Mouse (Mus musculus) spleen, postnatal 14 days (tissue): ENCODE data around the gene Mogs.

ENCODE experiments used
- DNase-seq, 2 experiments: peaks; one replicate each; pipeline ENCODE4 v3.0.0; 2021 to 2022; ENCODE audit warnings: low spot score in 2 of 2

Mogs gene

DNA sequence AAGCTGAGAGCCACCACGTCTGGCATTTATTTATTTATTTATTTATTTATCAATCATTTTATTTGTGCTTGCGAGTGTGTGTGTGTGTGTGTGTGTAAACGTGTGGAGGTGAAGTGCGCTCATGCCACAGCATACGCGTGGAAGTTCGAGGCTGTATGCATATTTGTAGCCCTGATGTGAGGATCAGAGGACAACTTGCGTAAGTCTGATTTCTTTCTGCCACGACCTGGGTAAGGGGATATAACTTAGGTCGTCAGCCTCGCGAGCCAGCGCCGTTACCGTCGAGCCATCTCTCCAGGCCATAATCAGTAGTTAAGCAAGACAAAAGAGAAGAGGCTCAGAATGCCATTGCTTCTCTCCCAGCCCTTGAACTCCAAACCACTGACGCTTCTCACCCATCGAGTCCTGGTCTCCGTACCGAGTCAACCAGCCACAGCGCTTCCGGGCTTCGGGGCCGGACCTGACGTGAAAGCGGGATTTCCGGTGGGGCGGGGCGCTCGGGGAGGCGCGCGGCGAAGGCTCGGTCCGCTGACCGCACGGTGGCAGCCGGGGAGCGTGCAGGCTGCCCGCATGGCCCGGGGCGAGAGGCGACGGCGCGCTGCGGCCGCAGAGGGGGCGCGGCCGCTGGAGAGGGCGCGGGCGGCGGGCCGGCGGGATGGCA, at the start of gene Mogs:
Gene Mogs (plus strand): TSS at position 486 of the 661 bp plus-strand sequence.
- peak; percentile 91 to 93 for DNase-seq

DNA sequence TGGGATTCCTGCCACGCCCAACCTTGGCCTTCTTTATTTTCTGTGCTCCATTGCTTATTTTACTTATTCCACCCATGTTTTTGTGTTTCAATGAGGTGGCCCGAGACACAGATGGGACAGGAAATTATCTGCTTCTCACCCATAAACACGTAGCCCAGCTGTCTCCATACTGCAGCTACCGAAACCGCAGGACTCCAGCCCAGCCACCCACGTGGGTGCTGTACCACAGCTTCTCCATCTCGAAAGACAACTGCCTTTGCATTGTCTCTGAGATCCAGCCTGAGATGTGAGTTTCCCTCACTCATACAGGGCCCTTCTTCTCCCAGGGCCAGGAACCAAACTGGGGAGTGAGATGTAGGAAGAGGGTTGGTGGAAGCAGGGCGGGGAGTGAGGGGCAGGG, 49.3 kb upstream of the Mogs start:
- no peak for DNase-seq

DNA sequence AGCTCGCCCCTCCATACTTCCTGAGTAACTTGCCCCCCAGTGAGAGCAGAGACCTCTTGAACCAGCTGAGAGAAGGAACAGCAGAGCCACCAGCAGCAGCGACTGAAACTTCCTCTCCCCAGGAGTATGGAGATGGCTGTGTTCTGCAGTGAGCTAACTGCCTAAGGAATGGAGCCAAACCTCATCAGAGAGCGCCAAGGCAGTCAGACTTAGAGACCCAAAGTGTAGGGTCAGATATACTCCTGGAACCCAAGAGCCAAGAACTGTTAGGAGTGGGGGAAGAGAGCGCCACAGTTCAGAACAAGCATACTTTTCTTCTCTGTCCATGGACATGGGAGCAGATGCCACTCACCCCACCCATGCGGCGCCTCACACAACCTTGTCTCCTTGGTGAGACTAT, 48.9 kb upstream of the Mogs start:
- no peak for DNase-seq

DNA sequence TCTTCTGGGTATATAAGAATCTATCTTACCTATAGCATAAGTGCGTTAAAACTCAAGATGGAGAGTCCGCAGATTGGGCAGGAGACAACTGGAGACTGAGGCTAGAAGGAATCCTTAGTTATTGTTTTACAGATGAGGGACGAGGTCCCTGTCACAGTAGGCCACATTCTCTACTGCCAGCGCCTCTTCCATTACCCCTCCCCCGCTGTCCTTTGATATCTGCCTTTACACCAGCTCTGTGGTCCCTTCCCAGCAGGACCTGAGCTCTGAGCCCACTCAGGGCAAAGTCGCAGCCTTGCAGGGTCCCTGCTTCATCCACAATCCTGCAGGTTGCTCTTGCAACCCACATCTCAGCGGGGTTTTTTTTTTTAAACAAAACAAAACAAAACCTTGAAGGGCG, 47.1 kb upstream of the Mogs start:
- DNase-seq = no peak

DNA sequence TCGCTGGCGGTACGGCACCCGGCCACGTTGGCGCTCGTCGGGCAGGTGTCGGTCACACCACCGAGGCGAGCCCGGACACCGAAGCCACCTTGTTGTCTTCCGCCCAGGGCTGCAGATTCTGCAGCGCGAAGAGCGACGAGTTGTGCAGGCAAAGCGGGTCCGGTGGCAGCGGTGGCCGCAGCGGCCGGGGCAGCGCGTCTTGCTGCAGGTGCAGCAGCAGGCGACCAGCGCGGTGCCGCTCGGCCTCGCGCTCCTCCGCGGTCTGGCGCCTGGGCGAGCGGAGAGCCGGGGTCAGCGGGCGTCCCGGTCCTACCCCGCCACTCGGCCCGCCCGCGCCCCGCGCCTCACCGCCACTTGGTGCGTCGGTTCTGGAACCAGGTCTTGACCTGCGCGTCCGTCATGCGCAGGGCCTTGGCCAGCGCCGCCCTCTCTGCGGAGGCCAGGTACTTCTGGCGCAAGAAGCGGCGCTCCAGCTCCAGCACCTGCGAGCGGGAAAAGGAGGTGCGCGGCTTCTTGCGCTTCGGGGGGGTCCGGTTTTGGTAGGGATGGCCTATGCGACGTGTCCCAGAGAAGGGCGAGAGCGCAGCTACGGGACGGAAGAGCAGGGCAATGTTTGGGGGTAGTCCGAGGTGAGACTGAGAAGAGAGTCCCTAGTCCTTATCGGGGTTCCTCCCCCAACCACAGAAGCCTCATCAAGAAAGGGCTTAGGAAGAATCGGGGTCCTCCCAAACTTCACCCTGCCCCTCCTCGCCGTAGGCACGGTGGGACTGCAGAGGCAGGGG, 46.4 kb upstream of the Mogs start:
- DNase-seq = no peak

DNA sequence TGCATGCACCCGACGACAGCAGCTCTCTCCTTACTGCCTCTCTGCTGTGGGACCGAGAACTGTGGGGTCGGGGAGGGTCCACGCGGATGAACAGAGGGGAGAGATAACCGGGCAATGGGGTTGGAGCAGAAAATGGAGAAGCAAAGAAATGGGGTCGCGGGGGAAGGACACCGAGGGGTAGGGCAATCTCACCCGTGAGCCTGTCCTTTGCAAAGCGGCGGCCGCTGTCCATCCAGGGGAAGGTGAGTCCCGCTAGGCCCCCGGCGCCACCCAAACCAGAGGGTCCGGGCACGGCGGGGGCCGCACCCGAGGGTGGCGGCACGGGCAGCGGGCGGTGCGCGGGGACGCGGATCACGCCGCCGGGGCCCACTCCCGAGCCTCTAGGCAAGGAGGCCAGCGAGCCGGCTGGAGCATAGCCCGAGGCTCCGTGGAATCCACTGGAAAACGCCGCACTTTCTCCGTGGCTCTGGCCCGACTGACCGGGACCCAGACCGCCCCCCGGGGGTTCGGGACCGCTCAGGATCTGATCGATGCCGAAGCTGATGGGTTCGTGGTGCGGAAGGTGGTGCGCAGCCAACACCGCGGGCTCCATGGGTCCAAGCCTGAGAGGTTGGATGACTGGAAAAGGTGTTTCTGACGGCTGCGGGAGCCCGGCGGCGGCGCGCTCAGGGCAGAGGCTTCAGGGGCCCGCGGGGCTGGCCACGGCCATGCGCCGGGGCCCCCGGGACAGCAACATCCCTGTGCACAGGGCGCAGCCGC, 45.6 kb upstream of the Mogs start:
- DNase-seq = no peak

DNA sequence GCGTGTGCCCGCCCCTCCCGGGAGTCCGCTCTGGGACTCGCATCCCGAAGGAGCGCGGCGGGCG, 45.2 kb upstream of the Mogs start, which contains the start of gene Tlx2:
Gene Tlx2 (minus strand): TSS at position 47 of the 64 bp plus-strand sequence.
- no peak for DNase-seq

DNA sequence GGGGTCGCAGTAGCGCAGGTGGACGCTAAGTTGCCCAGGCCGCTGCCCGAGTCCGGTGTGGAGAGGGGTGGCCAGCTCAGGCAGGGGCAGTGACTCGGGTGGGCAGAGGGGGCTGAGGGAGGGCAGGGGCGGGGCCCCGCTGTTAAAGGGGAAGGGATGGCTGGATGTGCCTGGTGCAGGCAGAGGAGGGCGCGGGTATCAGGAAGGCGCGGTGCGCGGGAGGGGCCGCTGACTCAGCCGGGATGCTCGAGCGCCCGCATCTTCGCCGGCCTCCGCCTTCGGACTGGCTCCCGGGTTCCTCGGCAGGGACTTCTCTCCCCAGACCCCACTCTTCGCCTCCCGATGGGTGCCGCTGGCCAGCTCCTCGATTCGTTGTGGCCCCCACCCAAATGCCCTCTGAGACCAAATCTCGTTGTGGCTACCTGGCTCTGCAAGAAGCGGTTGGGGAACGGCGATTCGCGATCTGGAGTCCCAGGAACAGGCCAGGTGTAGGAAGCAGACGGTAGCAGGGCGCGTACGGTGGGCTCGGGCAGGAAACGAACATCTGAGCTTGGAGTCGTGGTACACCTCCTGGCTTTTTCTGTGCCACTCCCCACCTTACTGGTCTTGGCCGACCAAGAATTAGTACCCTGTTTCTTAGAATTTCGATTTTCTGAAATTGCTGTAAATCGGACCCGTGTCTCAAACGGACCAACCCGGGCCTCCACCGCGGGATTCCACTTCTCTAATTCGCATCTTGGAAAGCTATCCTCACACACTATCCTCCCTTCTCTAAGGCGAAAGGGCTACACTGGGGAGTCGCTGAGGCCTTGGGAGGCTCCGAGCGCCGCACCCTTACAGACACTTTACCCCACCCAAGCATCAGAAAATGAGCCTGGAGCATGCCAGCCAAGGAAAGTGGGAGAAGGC, 44.7 kb upstream of the Mogs start:
- no peak for DNase-seq

DNA sequence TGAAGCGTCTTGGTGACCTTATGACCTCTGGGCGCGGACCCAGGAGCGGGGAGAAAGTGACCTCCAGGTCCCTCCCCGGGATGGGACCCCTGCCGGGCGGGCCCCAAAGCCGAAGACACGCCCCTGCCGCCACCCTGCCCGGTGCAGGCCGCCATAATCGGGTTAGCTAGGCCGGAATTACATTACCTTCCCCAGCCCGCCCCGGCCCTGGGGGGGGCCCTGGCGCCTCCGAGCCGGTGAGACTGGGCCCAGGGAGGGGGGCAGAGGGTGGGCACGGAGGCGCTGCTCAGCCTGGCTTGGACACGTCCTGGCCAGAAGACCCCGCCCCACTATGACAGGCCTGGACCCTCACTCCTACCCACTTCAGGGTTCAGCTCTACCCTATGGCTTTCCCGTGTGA, 44.1 kb upstream of the Mogs start:
- no peak for DNase-seq

DNA sequence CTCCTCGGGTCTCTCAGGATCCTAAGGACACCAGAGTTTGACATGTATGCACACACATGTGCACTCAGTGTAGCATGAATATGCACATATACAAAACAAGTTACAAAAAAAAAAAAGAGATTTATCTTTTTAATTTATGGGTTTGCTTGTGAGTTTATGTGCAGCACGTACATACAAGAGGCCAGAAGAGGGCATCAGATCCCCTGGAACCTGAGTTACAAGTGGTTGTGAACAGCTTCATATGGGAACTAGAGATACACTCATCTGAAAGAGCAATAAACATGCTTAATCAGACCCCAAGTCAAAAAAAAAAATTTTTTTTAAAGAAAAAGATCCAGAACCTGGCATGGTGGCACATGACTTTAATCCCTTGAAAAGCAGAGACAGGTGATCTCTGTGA, 40.3 kb upstream of the Mogs start:
- DNase-seq = no peak

DNA sequence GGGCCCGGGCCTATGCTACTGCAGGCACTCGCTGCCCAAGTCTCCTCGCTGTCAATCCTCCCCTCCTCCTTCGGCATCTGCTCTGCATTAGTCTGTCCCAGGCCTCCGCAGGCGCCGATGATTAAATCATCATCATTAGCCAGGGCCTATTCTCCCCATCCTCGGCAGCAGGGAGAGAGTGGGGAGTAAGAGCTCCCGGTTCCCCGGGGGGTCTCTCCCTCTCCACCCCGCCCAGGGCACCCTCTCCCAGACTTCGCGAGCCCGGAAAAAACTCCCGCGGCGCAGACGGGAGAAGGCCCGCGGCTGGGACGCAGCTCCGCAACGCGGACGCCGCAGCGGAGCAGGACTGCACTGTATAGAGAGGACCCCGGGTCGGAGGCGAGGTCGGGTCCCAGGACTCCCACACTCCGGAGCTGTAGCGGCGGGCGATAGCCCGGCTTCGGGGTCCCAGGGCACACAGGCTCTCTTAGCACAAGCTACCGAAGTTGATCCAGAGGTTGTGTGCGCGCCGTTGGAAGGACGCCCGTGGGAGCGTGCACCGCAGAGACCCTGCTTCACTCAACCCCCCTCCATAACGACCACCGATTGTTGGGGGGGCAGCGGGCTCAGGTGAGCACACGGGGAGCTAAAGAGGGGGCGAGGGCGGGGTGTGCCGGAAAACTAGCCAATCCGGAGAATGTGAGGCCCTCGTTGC, 37.5 kb upstream of the Mogs start, which contains the start of gene Pcgf1:
Gene Pcgf1 (plus strand): TSS at position 240 of the 694 bp plus-strand sequence.
- no peak for DNase-seq

DNA sequence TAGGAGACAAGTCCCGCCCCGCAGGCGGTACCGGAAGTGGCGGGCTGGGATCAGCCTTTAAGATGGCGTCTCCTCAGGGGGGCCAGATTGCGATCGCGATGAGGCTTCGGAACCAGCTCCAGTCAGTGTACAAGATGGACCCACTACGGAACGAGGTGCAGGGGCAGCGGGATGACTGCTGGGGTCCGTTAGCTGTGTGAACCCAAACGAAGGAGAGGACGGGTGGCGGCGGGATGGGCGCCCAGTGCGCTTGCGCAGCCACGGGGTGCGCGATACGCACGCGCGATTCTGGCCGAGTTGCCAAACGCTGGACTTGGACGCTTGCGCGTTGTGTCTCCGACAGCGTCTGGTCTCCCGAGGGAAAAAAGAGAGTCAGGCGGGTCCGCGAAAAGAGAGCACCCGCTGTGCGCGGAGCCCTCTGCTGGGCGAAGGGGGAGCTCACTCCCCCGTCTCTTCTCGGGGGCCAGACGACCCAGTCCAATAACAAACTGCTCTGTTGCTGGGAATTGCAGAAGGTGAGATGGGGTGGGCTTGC, 36.9 kb upstream of the Mogs start:
- peak; percentile 99 to 100 for DNase-seq

DNA sequence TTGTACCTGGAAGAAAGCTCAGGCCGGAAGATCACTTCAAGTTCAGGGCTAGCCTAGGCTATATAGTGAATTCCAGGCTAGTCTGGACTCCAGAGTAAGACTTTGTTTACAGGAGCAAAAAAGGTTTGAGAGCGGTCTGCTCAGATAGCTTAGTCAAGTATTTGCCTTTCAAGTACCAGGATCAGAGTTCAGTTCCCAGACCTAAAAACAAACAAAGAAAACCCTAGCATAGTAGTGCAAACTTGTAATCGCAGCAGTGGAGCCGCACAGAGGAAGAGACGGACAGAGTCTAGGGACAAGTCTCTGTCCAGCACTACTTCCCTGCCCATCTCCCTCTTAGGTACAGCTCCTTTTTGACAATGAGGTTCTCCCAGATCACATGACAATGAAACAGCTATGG, 35.1 kb upstream of the Mogs start:
- DNase-seq = no peak

DNA sequence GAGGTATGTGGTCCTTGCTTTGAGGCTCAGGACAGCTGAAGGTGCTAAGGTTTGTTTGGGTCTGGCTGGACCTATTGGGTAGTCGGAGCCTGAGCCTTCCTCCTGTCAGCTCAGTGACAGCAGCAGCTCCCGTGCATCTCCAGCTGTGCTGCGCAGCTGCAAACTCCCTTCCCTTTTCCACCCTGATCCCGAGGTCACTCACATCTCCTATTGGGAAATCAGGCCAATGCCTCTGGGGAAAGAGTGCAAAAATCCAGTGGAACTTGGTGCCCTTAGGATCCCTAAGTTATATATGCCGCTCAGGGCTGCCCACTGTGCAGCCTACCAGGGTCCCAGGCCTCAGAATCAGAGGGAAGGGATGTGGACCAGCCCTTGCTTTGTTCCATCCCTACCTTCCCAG, 31.8 kb upstream of the Mogs start:
- no peak for DNase-seq

DNA sequence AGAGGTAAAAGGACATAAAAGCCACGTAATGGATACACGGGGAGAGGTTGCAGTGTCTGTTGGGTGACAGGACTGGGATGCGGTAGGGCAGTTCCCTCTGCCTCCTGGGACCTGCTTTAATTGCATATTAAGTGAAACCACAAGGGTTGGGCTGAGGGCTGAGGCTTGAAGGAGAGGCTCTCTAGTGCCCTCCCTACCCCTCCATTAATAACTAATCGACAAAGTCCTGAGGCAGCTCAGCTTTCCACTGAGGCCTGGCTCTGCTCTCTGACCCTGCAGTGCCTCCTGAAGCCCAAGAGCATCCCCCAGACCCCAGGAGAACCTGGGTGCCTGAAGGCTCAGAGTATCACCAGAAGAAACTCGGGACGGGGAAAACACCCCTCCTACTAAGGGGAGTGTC, 30.8 kb upstream of the Mogs start:
- DNase-seq = no peak

DNA sequence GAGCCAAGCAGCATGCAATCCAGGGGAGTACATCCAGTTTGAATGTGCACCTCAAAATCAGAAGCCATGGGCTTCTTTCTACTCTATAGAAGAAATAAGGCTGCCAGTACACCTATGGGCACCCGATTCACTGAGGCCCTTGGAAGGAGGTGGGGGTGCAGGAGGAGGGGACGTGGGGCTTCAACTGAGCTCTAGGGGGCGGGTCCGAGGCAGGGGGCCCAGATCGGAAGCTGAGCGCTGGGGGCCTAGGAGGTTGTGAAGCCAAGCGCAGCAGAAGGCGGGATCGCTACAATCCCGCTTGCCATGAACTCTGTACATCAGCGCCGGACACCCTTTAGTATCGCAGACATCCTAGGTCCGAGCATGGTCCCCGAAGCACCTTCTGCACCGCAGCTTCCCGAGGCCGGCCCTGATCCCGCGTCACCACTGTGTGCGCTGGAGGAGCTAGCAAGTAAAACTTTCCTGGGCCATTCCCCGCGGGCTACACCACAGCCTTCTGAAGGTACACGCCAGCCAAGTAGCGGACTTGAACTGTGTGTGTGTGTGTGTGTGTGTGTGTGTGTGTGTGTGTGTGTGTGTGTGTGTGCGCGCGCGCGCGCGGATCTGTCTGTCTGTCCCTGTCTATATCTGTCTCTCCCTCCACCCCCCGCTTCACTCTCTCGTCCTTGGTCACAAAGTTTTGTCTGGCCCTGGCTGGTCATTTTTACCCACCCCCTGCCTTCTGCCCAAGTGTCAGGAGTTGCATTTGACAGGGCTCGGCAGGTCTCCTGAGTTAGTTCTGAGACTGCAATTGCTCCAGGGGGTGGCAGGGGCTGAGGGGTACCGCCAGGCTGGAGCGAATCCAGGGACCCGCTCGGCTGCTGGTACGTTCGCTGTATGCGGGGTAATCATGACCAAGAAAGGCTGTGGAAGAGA, 28.9 kb upstream of the Mogs start, which contains the start of gene Lbx2:
Gene Lbx2 (plus strand): TSS at position 247 of the 915 bp plus-strand sequence.
- no peak for DNase-seq

DNA sequence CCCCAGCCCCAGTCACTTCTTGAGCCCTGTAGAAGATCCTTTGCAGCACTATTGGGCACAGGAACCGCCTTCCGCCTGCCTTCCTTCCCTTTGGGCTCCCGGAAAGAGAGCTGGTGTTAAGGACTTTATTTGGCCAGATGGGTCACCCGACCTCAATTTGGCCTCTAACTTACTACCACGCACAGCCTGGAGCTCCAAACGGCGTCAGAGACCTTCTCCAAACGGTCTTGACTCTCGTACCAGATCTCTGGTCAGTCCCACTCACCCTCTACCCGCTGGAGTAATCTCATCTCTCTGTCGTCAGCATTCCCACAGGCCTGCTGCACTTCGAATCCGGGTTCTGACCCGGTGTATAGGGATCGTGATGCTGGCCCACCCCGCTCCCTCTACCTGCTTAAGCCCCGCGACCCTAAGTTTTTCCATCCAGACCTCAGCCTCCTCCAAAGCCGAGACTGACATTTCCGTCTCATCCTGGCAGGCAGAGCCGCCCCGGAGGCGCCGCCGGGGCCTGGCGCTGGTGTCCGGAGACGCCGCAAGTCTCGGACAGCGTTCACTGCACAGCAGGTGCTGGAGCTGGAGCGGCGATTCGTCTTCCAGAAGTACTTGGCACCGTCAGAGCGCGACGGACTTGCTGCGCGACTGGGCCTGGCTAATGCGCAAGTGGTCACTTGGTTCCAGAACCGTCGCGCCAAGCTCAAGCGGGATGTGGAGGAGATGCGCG, 27.9 kb upstream of the Mogs start:
- DNase-seq = no peak

DNA sequence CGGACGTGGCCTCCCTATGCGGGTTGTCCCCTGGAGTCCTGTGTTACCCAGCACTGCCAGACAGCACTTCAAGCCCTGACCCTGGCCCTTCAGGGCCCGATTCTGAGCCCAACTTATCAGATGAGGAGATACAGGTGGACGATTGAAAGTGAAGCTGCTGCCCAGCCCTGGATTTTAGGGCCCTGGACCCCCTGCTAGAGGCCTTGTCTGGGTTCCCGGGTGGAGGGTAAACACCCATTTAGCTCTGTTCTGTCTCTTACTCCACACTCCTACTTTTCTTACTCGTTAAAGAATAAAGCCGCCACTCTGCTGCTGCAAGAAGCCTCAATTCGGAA, 27.4 kb upstream of the Mogs start:
- no peak for DNase-seq

DNA sequence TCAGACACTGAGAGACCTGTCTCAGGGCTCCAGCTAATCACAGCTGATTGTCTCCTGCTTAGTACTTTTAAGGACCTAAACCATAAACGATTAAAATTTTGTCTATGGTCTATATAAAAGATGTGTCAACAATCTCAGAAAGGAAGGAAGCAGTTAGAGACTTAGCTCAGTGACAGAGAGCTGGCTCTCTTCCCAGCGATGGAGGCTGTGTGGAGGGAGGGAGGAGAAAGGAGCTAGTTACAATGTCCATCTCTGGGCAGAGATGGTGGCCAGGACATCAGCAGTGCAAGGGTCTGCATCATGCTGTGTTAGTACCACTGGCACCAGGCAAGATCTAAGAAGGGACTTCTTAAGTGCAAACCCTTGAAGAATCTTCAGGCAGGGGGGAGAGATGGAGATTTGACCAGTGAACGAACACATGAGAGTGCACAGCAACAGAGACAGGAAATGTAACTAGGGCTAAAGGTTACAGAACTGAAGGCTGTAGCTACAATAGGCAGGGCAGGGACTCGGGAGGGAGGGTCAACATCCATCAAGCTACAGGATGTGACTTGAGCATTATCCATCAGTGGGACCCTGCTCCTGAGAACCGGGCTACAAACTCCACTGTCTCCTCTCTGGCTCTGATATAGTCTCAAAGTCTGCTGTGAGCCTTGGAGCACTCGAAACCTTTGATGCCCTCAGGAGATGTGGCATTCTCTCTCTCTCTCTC, 22.7 kb upstream of the Mogs start:
- DNase-seq = no peak
